Mouse (Mus musculus) CD4-positive helper T cell, adult 2 months (primary cell): ENCODE measurements around the gene Gzma.

ENCODE experiments used
- DNase-seq: peaks from one replicate; pipeline ENCODE4 v3.0.0-alpha.2; 2012; ENCODE audit warnings: low read depth, missing footprints, low spot score

Gene Gzma

GRCm38 (mm10) chr13:113100879-113101278 lies at the start of gene Gzma:
Gene Gzma (minus strand): TSS chr13:113100981.
- DNase-seq: peak; percentile 46

GRCm38 (mm10) chr13:113139597-113139996 lies 38.8 kb upstream of the Gzma start:
- no peak for DNase-seq

GRCm38 (mm10) chr13:113129974-113130373 lies 29.2 kb upstream of the Gzma start:
- no peak for DNase-seq

DNA sequence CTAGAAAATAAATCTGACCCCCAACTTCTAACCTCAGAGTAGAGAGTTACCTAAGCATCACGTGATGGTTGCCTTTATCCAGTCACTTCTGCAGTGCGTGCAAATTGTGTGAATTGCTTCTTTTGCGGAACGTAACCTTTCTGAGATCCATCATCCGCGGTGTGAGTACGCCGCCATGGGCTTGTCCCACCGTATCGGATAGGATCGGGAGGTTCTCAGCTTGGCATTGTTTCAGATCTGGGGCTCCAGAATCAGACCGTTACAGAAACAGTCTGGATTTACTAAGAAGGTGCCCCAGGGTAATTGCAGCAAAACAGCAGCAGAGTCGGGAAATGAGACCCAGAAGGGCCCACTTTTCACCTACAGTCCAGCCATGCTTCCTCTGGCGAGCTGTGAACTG lies 20.5 kb upstream of the Gzma start:
- no peak for DNase-seq

DNA sequence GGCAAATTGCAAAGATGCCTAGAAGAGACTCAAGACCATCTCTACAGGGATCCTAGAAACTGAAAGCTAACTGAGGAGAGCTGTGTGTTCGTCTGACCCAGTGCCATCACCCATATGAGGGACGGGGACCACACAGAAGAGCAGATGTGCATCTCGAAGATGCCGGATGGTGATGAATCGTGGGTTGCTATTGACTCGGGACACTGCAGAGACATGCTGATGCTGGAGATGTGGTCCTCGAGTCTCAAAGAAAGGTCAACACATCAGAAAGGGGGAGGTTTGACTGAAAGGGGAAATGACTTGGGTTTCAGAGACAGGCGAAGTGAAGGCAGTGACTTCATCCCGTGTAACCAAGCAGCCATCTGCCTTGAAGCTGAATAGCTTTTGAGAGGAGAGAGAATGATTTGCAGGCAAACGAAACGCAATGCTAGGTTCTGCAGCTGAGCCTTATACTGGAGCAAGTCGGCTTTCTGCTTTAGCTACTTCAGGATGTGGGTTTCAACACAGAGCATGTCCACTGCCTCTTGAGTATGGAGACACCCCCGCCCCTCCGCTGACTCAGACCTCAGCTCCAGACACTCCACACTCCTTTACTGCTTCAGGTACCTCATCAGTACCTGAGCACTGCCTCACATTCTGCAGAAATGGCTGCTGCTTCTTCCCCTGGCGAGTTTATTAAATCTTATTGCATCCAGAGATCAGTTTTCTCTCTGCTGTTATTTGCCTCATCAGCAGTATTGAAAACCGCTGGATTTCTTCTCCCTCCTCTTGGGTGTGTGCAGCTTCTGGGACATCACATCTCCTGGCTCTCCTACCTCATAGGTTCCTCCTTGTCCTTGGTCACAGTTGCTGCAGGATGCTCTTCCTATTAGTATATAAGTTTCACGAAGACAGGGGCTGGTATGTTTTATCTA lies 19.8 kb upstream of the Gzma start:
- peak; percentile 41 for DNase-seq

GRCm38 (mm10) chr13:113118977-113119376 lies 18.2 kb upstream of the Gzma start:
- DNase-seq: no peak

DNA sequence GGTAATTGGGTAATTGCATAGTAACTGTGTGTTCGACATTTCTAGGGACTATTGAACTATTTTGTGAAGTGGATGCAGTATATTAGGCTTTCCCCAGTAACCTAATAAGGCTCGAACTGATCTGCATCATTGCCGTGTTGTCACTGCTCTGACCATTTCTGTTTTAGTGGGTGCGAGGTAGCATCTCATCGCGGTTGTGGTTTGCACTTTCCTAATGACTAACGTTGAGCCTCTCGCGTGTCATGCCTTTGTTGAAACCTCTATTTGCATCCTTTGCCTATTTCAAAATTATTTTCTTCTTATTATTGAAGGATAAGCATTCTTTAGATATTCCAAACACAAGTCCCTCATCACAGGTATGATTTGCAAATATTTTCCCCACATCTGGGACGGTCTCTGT lies 4.0 kb upstream of the Gzma start:
- peak; percentile 21 for DNase-seq

- DNase-seq: peak; percentile 22
These were observed 1.0 kb upstream of the Gzma start for GRCm38 (mm10) chr13:113101804-113102203.

DNA sequence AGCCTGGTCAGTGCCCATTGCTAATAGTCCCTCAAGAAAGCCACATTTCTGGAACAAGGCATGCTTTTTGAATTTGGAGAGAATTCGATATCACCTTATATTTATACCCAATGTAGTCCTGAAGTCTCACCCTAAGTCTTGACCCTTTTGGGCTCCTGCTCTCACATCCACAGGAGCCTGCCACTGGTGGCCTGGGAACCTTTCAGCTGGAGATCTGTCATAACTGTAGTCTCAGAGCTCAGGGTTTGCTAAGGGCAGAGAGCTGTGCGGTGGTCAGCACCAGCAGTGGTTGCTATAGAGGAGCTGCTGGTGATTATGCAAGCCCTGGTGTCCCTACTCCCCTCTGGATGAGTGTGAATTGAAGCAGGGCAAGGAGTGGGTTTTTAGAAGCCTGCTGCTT lies 2.4 kb downstream of the Gzma start:
- no peak for DNase-seq

- DNase-seq: no peak
These were observed 3.8 kb downstream of the Gzma start for GRCm38 (mm10) chr13:113097011-113097410.

GRCm38 (mm10) chr13:113094618-113095017 lies 6.2 kb downstream of the Gzma start:
- DNase-seq: no peak

- no peak for DNase-seq
These were observed 10.3 kb downstream of the Gzma start for GRCm38 (mm10) chr13:113090489-113090888.

DNA sequence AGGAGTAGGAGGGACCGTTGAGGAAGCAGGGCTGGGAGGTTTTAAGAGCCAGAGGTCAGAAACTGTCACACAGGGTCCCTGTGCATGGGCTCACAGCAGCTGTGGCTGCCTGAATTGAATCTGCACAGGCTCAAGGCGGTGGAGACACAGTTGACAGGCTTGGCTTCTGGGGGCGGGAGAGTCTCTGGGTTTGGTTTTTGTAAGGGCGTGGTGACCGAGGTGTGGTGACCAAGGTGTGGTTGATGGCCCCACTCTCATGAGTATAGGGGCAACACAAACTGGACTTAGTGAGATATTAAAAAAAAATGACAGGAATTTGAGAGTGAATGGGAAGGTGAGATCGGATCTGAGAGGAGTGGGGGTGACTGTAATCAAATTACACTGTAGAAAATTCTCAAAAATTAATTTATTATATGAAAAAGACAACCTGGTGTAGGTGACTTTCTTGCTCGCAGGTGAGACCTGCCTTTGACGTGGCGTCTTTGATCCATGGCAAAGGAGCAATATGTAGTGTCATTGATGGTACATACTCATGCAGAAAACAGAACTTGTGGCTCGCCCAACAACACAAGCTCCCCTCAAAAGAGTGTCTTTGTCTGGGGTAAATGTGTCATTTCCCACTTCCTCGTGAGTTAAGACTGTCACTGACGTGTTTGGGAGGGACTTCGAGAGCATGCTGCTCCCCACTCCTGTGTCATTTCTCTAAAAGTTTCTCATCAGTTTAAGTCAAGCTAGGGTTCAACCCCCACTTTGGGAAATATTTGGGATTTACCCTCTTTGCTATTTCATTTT lies 13.4 kb downstream of the Gzma start:
- DNase-seq: peak; percentile 12

GRCm38 (mm10) chr13:113084732-113085131 lies 16.0 kb downstream of the Gzma start:
- DNase-seq: no peak

- DNase-seq: no peak
These were observed 18.7 kb downstream of the Gzma start for GRCm38 (mm10) chr13:113082101-113082500.

- no peak for DNase-seq
These were observed 21.8 kb downstream of the Gzma start for GRCm38 (mm10) chr13:113079021-113079420.

DNA sequence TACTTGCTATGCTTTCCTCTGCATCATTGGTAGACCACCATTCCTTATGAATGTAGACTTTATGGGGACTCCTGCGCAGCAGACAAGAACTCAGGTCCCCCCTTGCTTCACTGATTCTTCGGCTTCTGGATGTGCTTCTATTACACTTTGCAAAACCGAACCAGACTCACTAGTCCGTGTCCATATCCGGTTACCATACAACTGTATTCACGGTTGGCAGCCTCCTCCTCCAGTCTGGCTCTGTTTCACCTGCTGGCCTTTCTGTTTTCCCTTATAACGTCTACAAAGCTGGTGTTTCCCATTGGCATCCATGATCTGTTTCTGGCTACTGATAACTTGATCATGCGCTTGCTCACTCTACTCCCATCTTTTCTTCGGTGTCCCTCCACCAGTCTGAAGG lies 36.2 kb downstream of the Gzma start:
- no peak for DNase-seq

GRCm38 (mm10) chr13:113061746-113062145 lies 39.0 kb downstream of the Gzma start:
- DNase-seq: no peak

DNA sequence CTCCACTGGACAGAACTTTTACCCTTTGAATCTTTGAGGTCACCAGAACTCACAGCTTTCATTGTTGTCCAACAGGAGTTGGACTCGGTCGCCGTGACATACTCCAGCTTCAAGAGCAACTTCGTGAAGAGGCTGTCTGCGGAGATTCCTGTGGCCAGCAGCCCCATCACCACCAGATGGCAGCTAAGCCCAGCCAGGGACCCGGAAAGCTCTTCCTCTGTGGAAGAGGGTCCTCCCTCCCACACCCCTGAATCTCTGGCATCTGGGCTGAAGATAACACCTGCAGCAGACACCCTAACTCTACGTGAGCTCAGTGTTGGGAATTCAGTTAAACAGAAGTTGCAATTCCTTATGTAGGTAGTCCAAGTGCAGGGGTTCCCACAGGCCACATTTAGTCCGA lies 45.0 kb downstream of the Gzma start:
- DNase-seq: no peak

GRCm38 (mm10) chr13:113054230-113054629 lies 46.6 kb downstream of the Gzma start:
- DNase-seq: no peak

GRCm38 (mm10) chr13:113047647-113048046 lies 53.1 kb downstream of the Gzma start:
- DNase-seq: no peak

- DNase-seq: no peak
These were observed 53.8 kb downstream of the Gzma start for GRCm38 (mm10) chr13:113047018-113047417.
